Mouse (Mus musculus) thymus, adult 2 months (tissue): ENCODE data around the gene Hjurp. TPM values are rescaled to one million over a fixed set of nuclear protein-coding genes. Genes with fewer than 3 reads are reported as not detected.

Experiments
- DNase-seq: peaks from one replicate; pipeline ENCODE4 v3.0.0; 2021
- H3K27ac ChIP-seq: fragments of 200-500 bp; 2 replicates; pipeline ENCODE4 v1.5.1; 2012; ENCODE audit warnings: low read length, control low read depth; ENCODE audit not compliant: control insufficient read depth, insufficient read depth
- H3K27me3 ChIP-seq: fragments of 200-500 bp; 2 replicates; pipeline ENCODE4 v1.6.1; 2012; ENCODE audit warnings: mild to moderate bottlenecking, low read length, moderate library complexity, mixed read lengths; ENCODE audit not compliant: control insufficient read depth, insufficient read depth
- H3K36me3 ChIP-seq: fragments of 200-500 bp; 2 replicates; pipeline ENCODE4 v1.6.1; 2012; ENCODE audit warnings: mild to moderate bottlenecking, low read length, moderate library complexity; ENCODE audit not compliant: control insufficient read depth, insufficient read depth
- H3K4me1 ChIP-seq: fragments of 200-500 bp; replicated peaks from 2 replicates; pipeline ENCODE4 v1.6.1; 2012; ENCODE audit warnings: low read length; ENCODE audit not compliant: control insufficient read depth, insufficient read depth
- H3K4me3 ChIP-seq: fragments of 200-500 bp; 2 replicates; pipeline ENCODE4 v1.5.1; 2012; ENCODE audit warnings: mild to moderate bottlenecking, low read length, control low read depth, moderate library complexity; ENCODE audit not compliant: control insufficient read depth, insufficient read depth
- CTCF ChIP-seq: fragments of 200-500 bp; IDR thresholded peaks from 2 replicates; pipeline ENCODE4 v1.5.1; 2012; ENCODE audit warnings: mild to moderate bottlenecking, control low read depth, low read length, moderate library complexity, borderline replicate concordance; ENCODE audit not compliant: control insufficient read depth, poor library complexity, insufficient read depth; ENCODE audit errors: extremely low read depth
- POLR2A ChIP-seq: fragments of 200-500 bp; IDR thresholded peaks from 2 replicates; pipeline ENCODE4 v1.6.1; 2012; ENCODE audit warnings: mild to moderate bottlenecking, low read length, control low read depth, moderate library complexity; ENCODE audit not compliant: control insufficient read depth, poor library complexity, insufficient read depth; ENCODE audit errors: extremely low read depth
- WGBS: fragments of 180-500 bp; shearing (Covaris S2); methylation state at CpG from one replicate; pipeline ENCODE4 v1.1.7; 2018; 5-methylcytosine and 5-hydroxymethylcytosine counted together
- polyA plus RNA-seq: library from polyadenylated mRNA; depleted of rRNA; stranded (reverse); fragments of >200 nt; gene quantifications from 2 replicates; pipeline ENCODE4 v1.2.3, GENCODE M21; 2012

Hjurp gene
- polyA plus RNA-seq, 1 experiment = 197 TPM

GRCm38 (mm10) chr1:88282301-88282700 is 4.9 kb upstream of the Hjurp start:
- no peaks in the 10 kb centered on the region for H3K36me3 ChIP-seq
- H3K27ac ChIP-seq = no peak overlapping the region
- no peak overlapping the region for H3K4me3 ChIP-seq
- no peaks in the 10 kb centered on the region for H3K4me1 ChIP-seq
- no peak for DNase-seq
- H3K27me3 ChIP-seq = no peaks in the 10 kb centered on the region
- WGBS = 64% methylated on average over 3 of the region's 3 CpGs
- no peak for TF ChIP-seq POLR2A
- no peak for TF ChIP-seq CTCF

DNA sequence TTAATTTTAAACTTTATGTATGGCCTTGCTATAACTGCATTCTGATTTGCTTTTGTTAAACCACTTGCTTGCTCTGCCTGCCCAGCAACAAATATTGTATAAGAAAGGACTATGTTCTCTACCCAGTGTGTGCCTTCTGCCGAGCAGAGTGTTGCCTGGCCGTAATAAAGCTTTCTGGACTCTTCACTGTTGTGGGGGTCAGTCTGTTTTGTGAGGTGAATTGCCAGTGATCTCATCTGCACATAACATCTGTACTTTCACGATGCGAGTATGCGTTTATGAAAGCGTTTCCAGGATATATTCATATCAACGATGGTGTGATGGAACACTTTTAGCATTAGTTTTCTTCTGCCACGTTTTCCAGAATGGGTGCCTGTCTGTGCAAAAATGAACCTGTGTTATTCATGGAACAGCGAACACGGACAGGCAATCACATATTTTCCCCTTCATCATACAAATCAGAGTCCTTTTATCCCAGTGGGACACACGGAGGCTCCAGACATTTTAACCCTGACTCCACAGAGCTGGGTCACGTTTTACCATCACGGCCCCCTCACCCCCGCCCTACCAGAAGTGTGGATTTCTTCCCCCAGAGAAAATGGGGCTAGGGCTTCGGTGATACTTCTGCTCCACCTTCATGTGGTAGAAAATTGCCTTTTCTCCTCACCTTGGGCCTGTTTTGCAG is 2.7 kb upstream of the Hjurp start:
- H3K4me1 ChIP-seq = peaks cover 8% of the 10 kb centered on the region
- no peak overlapping the region for H3K27ac ChIP-seq
- H3K27me3 ChIP-seq = no peaks in the 10 kb centered on the region
- peaks cover under 1% of the 10 kb centered on the region; the same call in 1 of the 2 replicates for H3K36me3 ChIP-seq
- DNase-seq = no peak
- no peak overlapping the region for H3K4me3 ChIP-seq
- 82% methylated on average over 15 of the region's 15 CpGs for WGBS
- no peak for TF ChIP-seq POLR2A
- no peak for TF ChIP-seq CTCF

DNA sequence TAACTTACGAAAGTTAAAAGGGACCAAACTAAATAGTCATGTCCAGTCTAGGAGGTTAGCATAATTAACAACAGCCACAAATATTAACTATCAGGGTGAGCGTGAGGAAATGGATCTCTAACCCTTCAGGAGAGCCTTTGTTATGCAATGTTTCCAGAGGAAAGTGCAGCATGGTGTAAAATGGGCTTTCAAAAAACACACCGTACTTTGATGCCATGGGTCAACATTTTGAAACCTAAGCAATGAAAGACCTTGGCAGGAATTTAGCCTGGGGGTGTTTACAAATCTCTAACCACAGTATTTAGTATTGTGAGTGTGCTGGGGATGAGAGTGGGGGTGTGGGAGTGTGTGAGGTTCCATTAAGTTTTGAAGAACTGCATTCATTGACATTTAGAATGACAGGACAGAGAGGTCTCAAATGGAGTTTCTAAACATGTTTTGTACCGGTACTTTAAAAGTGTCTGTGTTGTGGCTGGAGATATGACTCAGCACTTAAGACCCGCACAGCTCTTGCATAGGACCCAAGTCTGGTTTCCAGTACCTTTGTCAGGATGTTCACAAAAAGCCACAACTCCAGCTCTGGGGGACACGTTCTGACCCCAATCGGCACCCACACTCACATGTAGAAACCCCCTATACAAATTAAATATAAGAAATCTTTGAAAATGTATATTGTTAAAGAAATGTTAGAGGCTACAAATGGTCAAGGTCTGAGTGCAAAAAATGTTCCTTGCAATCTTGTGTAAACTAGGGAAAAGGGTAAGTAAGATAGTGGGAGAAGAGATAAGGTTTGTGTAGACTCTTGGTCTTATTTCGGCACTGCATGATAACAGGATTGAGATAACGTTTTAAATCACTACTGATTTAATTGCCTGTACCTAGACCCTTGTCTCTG is 1.9 kb upstream of the Hjurp start:
- peaks cover 8% of the 10 kb centered on the region for H3K4me1 ChIP-seq
- peaks cover 8% of the 10 kb centered on the region for H3K36me3 ChIP-seq
- no peak overlapping the region for H3K27ac ChIP-seq
- DNase-seq = no peak
- no peak overlapping the region for H3K4me3 ChIP-seq
- 52% methylated on average over 9 of the region's 9 CpGs for WGBS
- no peaks in the 10 kb centered on the region for H3K27me3 ChIP-seq
- no peak for TF ChIP-seq CTCF
- no peak for TF ChIP-seq POLR2A

DNA sequence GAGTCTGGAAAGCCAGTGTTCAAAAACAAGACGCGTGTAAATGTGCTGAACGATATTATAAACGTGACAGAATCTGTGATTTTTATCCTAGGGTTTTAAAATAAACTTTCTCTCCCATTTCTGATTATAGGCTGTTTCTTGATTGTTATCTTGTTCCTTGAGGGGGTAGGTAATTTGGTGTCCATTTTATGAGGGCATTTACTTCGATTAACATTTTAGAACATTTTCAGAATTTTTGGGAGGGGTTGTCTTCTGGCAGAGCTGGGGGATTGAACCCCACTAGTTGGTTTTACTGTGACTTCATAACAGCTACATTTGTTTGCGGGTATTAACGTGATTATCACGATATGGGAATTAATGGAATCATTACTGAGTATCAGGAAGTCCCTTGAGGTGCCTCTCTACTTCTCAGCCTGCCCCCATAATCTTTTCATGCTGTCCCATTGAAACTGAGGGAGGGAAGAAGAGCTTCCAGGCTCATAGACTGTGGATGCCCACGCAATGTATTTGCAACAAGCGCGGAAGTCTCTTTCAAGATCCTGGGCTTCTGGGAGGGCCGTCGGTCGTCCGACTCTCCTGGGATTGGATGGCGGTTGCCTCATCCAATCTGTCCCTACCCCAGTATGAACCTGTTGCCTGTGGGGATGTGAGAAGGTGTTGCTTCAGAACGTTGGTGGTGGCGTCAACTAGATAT is 532 bp upstream of the Hjurp start:
- no peak for TF ChIP-seq POLR2A
- no peak for TF ChIP-seq CTCF
- peak; percentile 36 for DNase-seq
- Histone ChIP-seq H3K4me1 (peaks cover 8% of the 10 kb centered on the region), H3K4me3 (peak overlapping the region; percentile 42), H3K27me3 (no peaks in the 10 kb centered on the region), H3K27ac (no peak overlapping the region), H3K36me3 (peaks cover 22% of the 10 kb centered on the region)
- 66% methylated on average over 18 of the region's 18 CpGs for WGBS

DNA sequence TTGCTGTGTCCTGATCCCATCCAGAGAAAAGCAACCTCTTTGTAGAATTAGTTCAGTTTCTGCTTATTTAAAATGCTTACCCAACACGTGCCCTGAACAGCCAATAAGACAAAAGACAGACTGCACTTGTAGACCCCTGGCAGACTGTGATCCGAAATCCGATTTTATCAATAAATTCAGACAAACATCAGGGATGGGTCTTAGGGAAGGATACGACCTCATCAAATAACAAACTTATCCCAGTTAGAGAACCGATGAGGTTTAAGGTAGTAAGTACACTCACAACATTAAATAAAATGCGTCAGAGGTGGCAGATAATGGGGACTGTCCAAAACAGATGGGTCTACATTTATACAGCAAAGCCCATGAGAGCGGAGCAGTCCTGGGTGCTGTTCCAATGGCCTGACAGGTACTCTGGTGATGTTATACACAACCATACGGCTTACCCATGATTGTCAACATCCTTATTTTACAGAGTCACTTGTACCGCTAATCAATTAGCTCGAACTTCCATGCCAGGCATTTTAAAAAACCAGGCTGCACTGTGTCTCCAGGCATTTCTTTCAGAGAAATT is 822 bp downstream of the Hjurp start:
- no peak for TF ChIP-seq CTCF
- no peak for TF ChIP-seq POLR2A
- WGBS = 17% methylated on average over 10 of the region's 10 CpGs
- Histone ChIP-seq H3K4me1 (peaks cover 8% of the 10 kb centered on the region), H3K36me3 (peaks cover 31% of the 10 kb centered on the region), H3K27me3 (no peaks in the 10 kb centered on the region), H3K27ac (no peak overlapping the region), H3K4me3 (peak overlapping the region; percentile 42)
- no peak for DNase-seq
